Mouse (Mus musculus) stomach, postnatal 0 days (tissue): ENCODE data around the gene Zmiz1.

Source experiments
- CTCF ChIP-seq: IDR thresholded peaks from 2 replicates; pipeline ENCODE4 v1.5.1; 2016; ENCODE audit warnings: antibody characterized with exemption, low read depth, mild to moderate bottlenecking, moderate library complexity
- EP300 ChIP-seq: optimal IDR thresholded peaks from 2 replicates; pipeline ENCODE3; 2016; ENCODE audit warnings: antibody characterized with exemption

GRCm38 (mm10) chr14:25564577-25564976, 105.6 kb downstream of the Zmiz1 start:
- TF ChIP-seq CTCF (no peak), EP300 (no peak)
